Mouse (Mus musculus): ENCODE measurements around the gene H2-Q10.

DNA sequence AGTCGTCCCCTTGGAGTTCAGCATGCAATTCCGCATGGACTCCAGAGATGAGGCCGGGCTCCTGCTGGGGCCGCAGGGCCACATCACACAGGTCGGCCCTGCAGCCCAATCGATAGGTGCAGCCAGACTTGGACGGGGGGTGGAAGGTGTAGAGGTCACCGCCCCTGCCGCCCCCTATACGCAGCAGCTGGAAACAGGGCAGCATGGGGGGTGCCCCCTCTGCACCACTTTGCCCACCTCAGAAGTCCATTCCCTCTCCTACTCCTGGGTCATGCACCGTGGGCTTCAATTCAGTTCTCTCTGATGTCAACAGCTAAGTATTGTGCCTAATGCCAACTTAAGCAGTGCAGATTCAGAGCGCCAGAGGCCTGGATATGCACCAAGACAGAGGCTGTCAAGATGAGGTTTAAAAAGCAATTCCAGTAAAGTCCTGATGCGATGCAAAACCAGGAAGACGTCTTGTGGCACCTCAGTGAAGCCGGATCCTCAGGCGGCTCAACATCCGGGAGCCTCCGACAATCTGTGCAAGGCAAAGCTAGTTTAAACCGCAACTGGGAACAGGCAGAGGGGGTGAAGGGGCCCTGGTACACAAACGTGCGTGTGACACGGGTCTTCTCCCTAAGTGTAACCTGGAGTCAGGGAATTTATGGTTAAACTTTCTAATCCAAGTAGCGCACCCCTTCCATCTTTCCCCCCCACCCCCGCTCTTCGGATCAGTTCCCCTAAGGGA is 46.2 kb downstream of the H2-Q10 start:
- no peak for TF ChIP-seq USF1 (IDR thresholded peaks at IDR 0.05; ENCODE audit: low read depth)
- TF ChIP-seq CTCF (IDR thresholded peaks at IDR 0.05; ENCODE audit: control insufficient read depth, insufficient read depth, insufficient read length), result no peak
- TF ChIP-seq MYOD1 (IDR thresholded peaks at IDR 0.05; ENCODE audit: control insufficient read depth, insufficient read length, low read depth), result no peak

Data from C2C12 (cell line).